Mouse (Mus musculus): ENCODE results near the gene Ifnl2.

Gene Ifnl2

GRCm38 (mm10) chr7:28490903-28491302 is 19.4 kb downstream of the Ifnl2 start:
- DNase-seq (ENCODE audit: low spot score in 2 of 2): no peak

- DNase-seq (ENCODE audit: low spot score in 2 of 2): peak; percentile 56 to 62
Observed at GRCm38 (mm10) chr7:28490410-28490809, 19.8 kb downstream of the Ifnl2 start.

- no peak for DNase-seq (ENCODE audit: low spot score in 2 of 2)
Observed at GRCm38 (mm10) chr7:28488030-28488491, 22.2 kb downstream of the Ifnl2 start.

- no peak for DNase-seq (ENCODE audit: low spot score in 2 of 2)
Observed at GRCm38 (mm10) chr7:28484192-28484591, 26.1 kb downstream of the Ifnl2 start.

GRCm38 (mm10) chr7:28482854-28483253 is 27.4 kb downstream of the Ifnl2 start:
- no peak for DNase-seq (ENCODE audit: low spot score in 2 of 2)

GRCm38 (mm10) chr7:28478854-28479253 is 31.4 kb downstream of the Ifnl2 start:
- no peak for DNase-seq (ENCODE audit: low spot score in 2 of 2)

- DNase-seq (ENCODE audit: low spot score in 2 of 2): no peak
Observed at GRCm38 (mm10) chr7:28477363-28477762, 32.9 kb downstream of the Ifnl2 start.

- DNase-seq (ENCODE audit: low spot score in 2 of 2): no peak
Observed at GRCm38 (mm10) chr7:28476191-28476590, 34.1 kb downstream of the Ifnl2 start.

- DNase-seq (ENCODE audit: low spot score in 2 of 2): peak; percentile 16 to 34
Observed at GRCm38 (mm10) chr7:28467213-28467751, 43.0 kb downstream of the Ifnl2 start.

- no peak for DNase-seq (ENCODE audit: low spot score in 2 of 2)
Observed at GRCm38 (mm10) chr7:28466721-28467212, 43.5 kb downstream of the Ifnl2 start.

- DNase-seq (ENCODE audit: low spot score in 2 of 2): peak; percentile 21 to 25
Observed at GRCm38 (mm10) chr7:28464416-28465212, 45.6 kb downstream of the Ifnl2 start.

- no peak for DNase-seq (ENCODE audit: low spot score in 2 of 2)
Observed at GRCm38 (mm10) chr7:28462769-28463168, 47.5 kb downstream of the Ifnl2 start.

GRCm38 (mm10) chr7:28460361-28460760 is 49.9 kb downstream of the Ifnl2 start:
- no peak for DNase-seq (ENCODE audit: low spot score in 2 of 2)
